Mouse (Mus musculus) lung, embryonic 15.5 days (tissue): ENCODE measurements around the gene Tiprl. TPM values are rescaled to one million over a fixed set of nuclear protein-coding genes. Genes with fewer than 3 reads are reported as not detected.

ENCODE experiments used
- ATAC-seq: fragments of 200-750 bp; cut with Nextera tagmentation; 2 replicates; pipeline ENCODE4 v1.8.0; 2017; ENCODE audit warnings: moderate number of reproducible peaks, borderline replicate concordance; ENCODE audit not compliant: low FRiP score, low TSS enrichment; ENCODE audit errors: extremely low read depth
- H3K27ac ChIP-seq: fragments of 300-500 bp; sonication (generic); 2 replicates; pipeline ENCODE4 v1.5.1; 2015; ENCODE audit warnings: moderate library complexity, mild to moderate bottlenecking, inconsistent platforms
- H3K27me3 ChIP-seq: fragments of 300-500 bp; sonication (generic); 2 replicates; pipeline ENCODE4 v1.6.1; 2015; ENCODE audit warnings: inconsistent platforms
- H3K36me3 ChIP-seq: fragments of 300-500 bp; sonication (generic); 2 replicates; pipeline ENCODE4 v1.6.1; 2015; ENCODE audit warnings: inconsistent platforms
- H3K4me1 ChIP-seq: fragments of 300-500 bp; sonication (generic); 2 replicates; pipeline ENCODE4 v1.6.1; 2015; ENCODE audit warnings: inconsistent platforms
- H3K4me2 ChIP-seq: fragments of 300-500 bp; sonication (generic); 2 replicates; pipeline ENCODE4 v1.6.1; 2015; ENCODE audit warnings: inconsistent platforms, mild to moderate bottlenecking, moderate library complexity
- H3K4me3 ChIP-seq: fragments of 300-500 bp; sonication (generic); 2 replicates; pipeline ENCODE4 v1.5.1; 2015; ENCODE audit warnings: mild to moderate bottlenecking, inconsistent platforms
- H3K9ac ChIP-seq: fragments of 300-500 bp; sonication (generic); 2 replicates; pipeline ENCODE4 v1.6.1; 2015; ENCODE audit warnings: inconsistent platforms
- H3K9me3 ChIP-seq: fragments of 300-500 bp; sonication (generic); 2 replicates; pipeline ENCODE4 v1.6.1; 2016; ENCODE audit warnings: inconsistent platforms
- WGBS: fragments of 180-500 bp; shearing (Covaris S2); methylation state at CpG from one replicate; pipeline ENCODE4 v1.1.7; 2015; 5-methylcytosine and 5-hydroxymethylcytosine counted together
- polyA plus RNA-seq: library from polyadenylated mRNA; unstranded; fragments of >200 nt; fragmentation: Nextera tagmentation; extraction: Ambion mirVana; gene quantifications from 2 replicates; pipeline ENCODE4 v1.2.1, GENCODE M21; 2015

The Tiprl gene
- polyA plus RNA-seq, 1 experiment from 2014 or later = 102 TPM

GRCm38 (mm10) chr1:165190068-165190467 lies 46.7 kb downstream of the Tiprl start:
- H3K4me2 ChIP-seq = no peak overlapping the region
- WGBS = 75% methylated on average over 6 of the region's 6 CpGs
- peaks cover 16% of the 10 kb centered on the region for H3K4me1 ChIP-seq
- no peaks in the 10 kb centered on the region for H3K27me3 ChIP-seq
- ATAC-seq = no peak
- H3K9ac ChIP-seq = no peak overlapping the region
- no peak overlapping the region for H3K4me3 ChIP-seq
- H3K36me3 ChIP-seq = no peaks in the 10 kb centered on the region
- no peaks in the 10 kb centered on the region for H3K9me3 ChIP-seq
- H3K27ac ChIP-seq = no peak overlapping the region

GRCm38 (mm10) chr1:165188806-165189580 lies 47.8 kb downstream of the Tiprl start:
- H3K27ac ChIP-seq = no peak overlapping the region
- no peak overlapping the region for H3K4me3 ChIP-seq
- H3K9me3 ChIP-seq = no peaks in the 10 kb centered on the region
- WGBS = 75% methylated on average over 10 of the region's 10 CpGs
- H3K4me2 ChIP-seq = no peak overlapping the region
- ATAC-seq = no peak
- H3K27me3 ChIP-seq = no peaks in the 10 kb centered on the region
- peaks cover 10% of the 10 kb centered on the region for H3K4me1 ChIP-seq
- H3K9ac ChIP-seq = no peak overlapping the region
- no peaks in the 10 kb centered on the region for H3K36me3 ChIP-seq

GRCm38 (mm10) chr1:165187357-165187756 lies 49.4 kb downstream of the Tiprl start:
- Histone ChIP-seq H3K27me3 (no peaks in the 10 kb centered on the region), H3K4me2 (no peak overlapping the region), H3K9me3 (no peaks in the 10 kb centered on the region), H3K27ac (no peak overlapping the region), H3K4me1 (no peaks in the 10 kb centered on the region; the same call in 1 of the 2 replicates), H3K36me3 (no peaks in the 10 kb centered on the region), H3K9ac (no peak overlapping the region), H3K4me3 (no peak overlapping the region)
- WGBS = 65% methylated on average over 5 of the region's 5 CpGs
- no peak for ATAC-seq

DNA sequence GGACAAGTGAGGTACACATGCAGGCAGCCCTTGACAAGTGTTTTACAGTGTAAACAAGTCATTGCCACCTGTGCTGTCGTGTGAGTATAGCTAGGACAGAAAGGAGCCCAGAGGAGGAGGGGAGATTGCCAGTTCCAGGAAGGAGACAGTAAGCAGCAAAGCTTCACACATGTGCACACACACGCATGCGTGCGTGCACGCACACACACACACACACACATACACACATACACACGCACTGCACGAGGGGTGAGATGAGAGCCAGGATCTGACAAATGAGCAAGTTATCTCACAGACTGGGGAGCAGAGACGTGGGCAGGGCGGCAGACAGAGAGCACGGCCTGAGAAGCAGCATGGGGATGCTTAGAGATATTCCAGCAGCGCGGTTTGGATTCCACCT lies 50.3 kb downstream of the Tiprl start:
- no peaks in the 10 kb centered on the region for H3K9me3 ChIP-seq
- no peaks in the 10 kb centered on the region; the same call in 1 of the 2 replicates for H3K4me1 ChIP-seq
- H3K4me2 ChIP-seq = no peak overlapping the region
- H3K36me3 ChIP-seq = no peaks in the 10 kb centered on the region
- no peak overlapping the region for H3K27ac ChIP-seq
- no peak for ATAC-seq
- H3K9ac ChIP-seq = no peak overlapping the region
- H3K4me3 ChIP-seq = no peak overlapping the region
- 77% methylated on average over 12 of the region's 12 CpGs for WGBS
- H3K27me3 ChIP-seq = no peaks in the 10 kb centered on the region

DNA sequence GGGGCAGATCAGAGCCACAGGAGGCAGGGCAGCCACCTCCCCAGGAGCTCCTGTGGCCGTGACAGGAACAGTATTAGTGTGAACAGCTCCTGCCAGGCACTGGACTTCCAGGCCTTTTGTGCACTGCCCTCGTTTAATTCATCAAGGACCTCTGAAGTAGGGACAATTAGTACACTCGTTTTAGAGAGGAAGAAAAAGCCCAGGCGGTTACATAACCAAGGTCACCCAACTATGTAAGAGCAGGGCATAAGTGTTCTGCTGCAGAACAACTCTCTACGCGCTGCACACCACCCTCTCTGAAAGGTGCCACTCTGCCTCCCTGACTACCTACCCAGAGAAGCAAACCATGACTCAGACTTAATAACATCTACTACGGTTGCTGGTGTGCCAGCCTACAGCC lies 51.7 kb downstream of the Tiprl start:
- no peaks in the 10 kb centered on the region; the same call in 1 of the 2 replicates for H3K4me1 ChIP-seq
- no peaks in the 10 kb centered on the region for H3K9me3 ChIP-seq
- H3K27me3 ChIP-seq = no peaks in the 10 kb centered on the region
- ATAC-seq = no peak
- H3K4me3 ChIP-seq = no peak overlapping the region
- no peaks in the 10 kb centered on the region for H3K36me3 ChIP-seq
- no peak overlapping the region for H3K27ac ChIP-seq
- 60% methylated on average over 7 of the region's 7 CpGs for WGBS
- no peak overlapping the region for H3K4me2 ChIP-seq
- no peak overlapping the region for H3K9ac ChIP-seq

DNA sequence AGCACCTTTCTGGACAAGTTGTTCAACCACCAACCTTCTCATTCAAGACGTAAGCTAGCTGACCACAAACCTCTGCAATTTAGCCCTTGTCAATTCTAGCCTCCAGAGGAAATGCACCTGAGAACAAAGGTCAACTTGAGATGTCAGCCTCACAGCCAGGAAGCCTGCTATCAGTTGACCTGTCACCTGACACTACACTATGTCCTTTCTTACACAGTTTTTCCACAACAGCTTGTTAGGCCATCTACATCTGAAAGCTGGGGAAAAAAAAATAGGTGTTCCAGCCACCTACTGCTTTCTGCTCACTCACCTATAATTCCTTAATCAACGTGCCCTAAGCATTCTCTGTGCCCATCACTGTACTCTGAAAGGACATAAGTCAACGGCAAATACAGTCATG lies 52.6 kb downstream of the Tiprl start:
- H3K9ac ChIP-seq = no peak overlapping the region
- no peak overlapping the region for H3K4me3 ChIP-seq
- H3K4me2 ChIP-seq = no peak overlapping the region
- H3K27me3 ChIP-seq = no peaks in the 10 kb centered on the region
- H3K9me3 ChIP-seq = no peaks in the 10 kb centered on the region
- ATAC-seq = no peak
- WGBS = 79% methylated on average over 3 of the region's 3 CpGs
- H3K4me1 ChIP-seq = no peaks in the 10 kb centered on the region; the same call in 1 of the 2 replicates
- no peaks in the 10 kb centered on the region for H3K36me3 ChIP-seq
- no peak overlapping the region for H3K27ac ChIP-seq

DNA sequence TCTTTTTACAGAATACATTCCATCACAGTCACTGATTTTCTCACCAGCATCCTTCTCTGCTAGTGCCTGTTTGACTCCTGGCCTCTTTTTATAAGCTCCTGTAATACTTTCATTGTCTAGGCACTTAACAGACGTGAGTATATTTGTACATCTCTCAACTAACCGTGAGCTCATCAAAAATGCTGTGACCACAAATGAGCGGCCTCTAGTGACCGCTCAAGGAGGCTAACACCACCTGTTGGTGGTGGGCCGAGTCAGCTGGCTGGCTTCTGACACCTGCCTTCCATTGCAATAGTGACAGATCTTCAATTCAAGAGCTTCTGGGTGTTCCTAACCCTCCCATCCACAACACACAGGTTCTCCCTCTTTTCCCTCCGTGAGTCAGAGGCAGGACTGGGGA lies 53.4 kb downstream of the Tiprl start:
- H3K9me3 ChIP-seq = no peaks in the 10 kb centered on the region
- H3K4me2 ChIP-seq = no peak overlapping the region
- no peaks in the 10 kb centered on the region for H3K27me3 ChIP-seq
- H3K4me3 ChIP-seq = no peak overlapping the region
- ATAC-seq = no peak
- no peak overlapping the region for H3K9ac ChIP-seq
- no peaks in the 10 kb centered on the region for H3K36me3 ChIP-seq
- H3K4me1 ChIP-seq = no peaks in the 10 kb centered on the region; the same call in 1 of the 2 replicates
- 46% methylated on average over 6 of the region's 6 CpGs for WGBS
- no peak overlapping the region for H3K27ac ChIP-seq

DNA sequence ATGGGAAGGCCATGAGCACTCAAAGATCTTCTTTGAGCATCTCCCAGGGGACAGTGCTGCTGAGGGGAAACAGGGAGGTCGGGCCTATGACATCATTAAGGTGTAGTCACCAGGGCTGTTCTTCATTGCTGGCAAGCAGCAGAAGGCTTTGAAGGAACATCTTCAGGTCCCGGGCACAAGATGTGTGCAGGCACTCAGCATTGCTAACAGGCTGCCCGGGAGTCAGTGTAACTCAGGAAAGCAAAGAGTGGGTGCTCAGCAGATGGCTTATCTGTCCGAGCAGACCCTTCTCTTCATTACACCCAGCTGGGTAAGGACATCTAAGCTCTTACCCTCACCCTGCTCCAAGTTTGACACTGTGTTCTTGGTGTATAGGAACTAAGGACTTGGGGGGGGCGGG lies 57.5 kb downstream of the Tiprl start:
- Histone ChIP-seq H3K4me1 (peaks cover 7% of the 10 kb centered on the region; the same call in 1 of the 2 replicates), H3K36me3 (0 out of 2 replicates have a peak, but pooled peaks cover 3% of the 10 kb centered on the region), H3K4me3 (no peak overlapping the region), H3K4me2 (no peak overlapping the region), H3K27me3 (no peaks in the 10 kb centered on the region), H3K9ac (no peak overlapping the region), H3K27ac (no peak overlapping the region), H3K9me3 (no peaks in the 10 kb centered on the region)
- ATAC-seq = no peak
- WGBS = 74% methylated on average over 5 of the region's 5 CpGs

GRCm38 (mm10) chr1:165178075-165178474 lies 58.7 kb downstream of the Tiprl start:
- Histone ChIP-seq H3K27me3 (no peaks in the 10 kb centered on the region), H3K36me3 (0 out of 2 replicates have a peak, but pooled peaks cover 3% of the 10 kb centered on the region), H3K4me3 (no peak overlapping the region), H3K9me3 (no peaks in the 10 kb centered on the region), H3K9ac (no peak overlapping the region), H3K27ac (no peak overlapping the region), H3K4me1 (peaks cover 7% of the 10 kb centered on the region; the same call in 1 of the 2 replicates), H3K4me2 (no peak overlapping the region)
- WGBS = 47% methylated on average over 6 of the region's 6 CpGs
- no peak for ATAC-seq

DNA sequence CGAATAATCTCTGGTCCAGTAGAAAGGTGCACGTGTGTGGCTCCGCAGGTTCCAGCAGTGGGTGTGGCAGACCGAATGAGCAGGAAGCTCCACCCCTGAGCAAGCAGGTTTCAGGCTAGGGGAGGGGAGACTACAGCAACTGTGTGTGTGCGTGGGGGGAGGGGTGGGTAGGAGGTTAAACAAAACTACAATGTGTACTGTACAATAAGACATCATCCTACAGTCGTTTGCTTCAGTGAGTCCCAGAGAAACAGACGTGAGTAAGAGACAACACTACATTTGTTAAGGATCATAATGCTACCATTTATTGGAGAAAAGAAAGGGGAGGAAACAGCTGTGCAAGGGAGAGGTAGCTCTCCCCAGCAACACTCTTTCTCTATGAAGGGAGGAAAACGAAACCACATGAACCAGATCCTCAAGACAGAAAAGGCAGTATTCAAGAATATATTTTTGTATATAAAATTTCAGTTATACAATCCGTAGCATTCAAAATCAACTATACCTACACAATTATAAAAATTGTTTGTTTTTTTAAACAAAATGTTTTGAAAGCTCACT lies 62.7 kb downstream of the Tiprl start:
- Histone ChIP-seq H3K4me1 (peaks cover 7% of the 10 kb centered on the region; the same call in 1 of the 2 replicates), H3K27ac (no peak overlapping the region), H3K4me2 (no peak overlapping the region), H3K4me3 (no peak overlapping the region), H3K27me3 (no peaks in the 10 kb centered on the region), H3K9me3 (no peaks in the 10 kb centered on the region), H3K36me3 (0 out of 2 replicates have a peak, but pooled peaks cover 3% of the 10 kb centered on the region), H3K9ac (no peak overlapping the region)
- no peak for ATAC-seq
- WGBS = 50% methylated on average over 8 of the region's 9 CpGs

DNA sequence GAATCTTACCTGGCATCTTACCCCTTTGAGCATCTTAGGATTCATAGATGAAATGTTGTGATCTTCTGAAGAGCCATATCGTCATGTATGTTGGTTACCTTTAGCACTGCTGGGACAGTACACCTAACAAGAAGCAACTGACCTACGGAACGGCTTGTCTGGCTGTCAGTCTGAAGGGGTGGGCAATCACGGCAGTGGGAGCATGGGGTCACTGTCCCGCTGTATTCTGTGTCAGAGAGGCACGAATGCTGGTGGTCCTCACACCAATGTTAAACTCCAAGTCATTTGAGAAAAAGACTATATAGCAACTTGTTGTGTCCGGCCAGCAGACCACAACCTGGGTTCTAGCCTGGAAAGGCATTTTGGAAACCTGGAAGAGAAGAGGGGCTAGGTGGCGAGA lies 65.5 kb downstream of the Tiprl start:
- no peak overlapping the region for H3K27ac ChIP-seq
- no peak for ATAC-seq

GRCm38 (mm10) chr1:165170157-165170556 lies 66.6 kb downstream of the Tiprl start:
- Histone ChIP-seq H3K4me1 (no peaks in the 10 kb centered on the region), H3K27ac (no peak overlapping the region), H3K36me3 (no peaks in the 10 kb centered on the region), H3K9ac (no peak overlapping the region), H3K4me3 (no peak overlapping the region), H3K4me2 (no peak overlapping the region), H3K9me3 (no peaks in the 10 kb centered on the region), H3K27me3 (no peaks in the 10 kb centered on the region)
- ATAC-seq = no peak
- 55% methylated on average over 5 of the region's 5 CpGs for WGBS

More for the DNA sequence above, 65.5 kb downstream of the Tiprl start:
- H3K4me2 ChIP-seq = no peak overlapping the region
- H3K4me1 ChIP-seq = no peaks in the 10 kb centered on the region
- H3K9ac ChIP-seq = no peak overlapping the region
- 86% methylated on average over 8 of the region's 8 CpGs for WGBS
- H3K9me3 ChIP-seq = no peaks in the 10 kb centered on the region
- no peaks in the 10 kb centered on the region for H3K36me3 ChIP-seq
- no peak overlapping the region for H3K4me3 ChIP-seq
- H3K27me3 ChIP-seq = no peaks in the 10 kb centered on the region
